Mouse (Mus musculus) gonadal fat pad, adult 2 months (tissue): ENCODE measurements around the gene Sestd1. TPM values are rescaled to one million over a fixed set of nuclear protein-coding genes. Genes with fewer than 3 reads are reported as not detected.

ENCODE experiments used
- DNase-seq: peaks from one replicate; pipeline ENCODE4 v3.0.0-alpha.2; 2012; ENCODE audit warnings: low read depth
- polyA plus RNA-seq: library from polyadenylated mRNA; depleted of rRNA; stranded (reverse); fragments of >200 nt; gene quantifications from 2 replicates; pipeline ENCODE4 v1.2.3, GENCODE M21; 2012; rRNA removed

Gene Sestd1
- polyA plus RNA-seq: 21.8 and 24.6 TPM in 2 replicates

- no peak for DNase-seq
These were observed at the start of gene Sestd1 for GRCm38 (mm10) chr2:77280512-77281409. Sestd1 (minus strand) TSS chr2:77280592.

- no peak for DNase-seq
These were observed 46.9 kb upstream of the Sestd1 start for GRCm38 (mm10) chr2:77327246-77327645.

- DNase-seq: no peak
These were observed 43.3 kb upstream of the Sestd1 start for GRCm38 (mm10) chr2:77323739-77324138.

- no peak for DNase-seq
These were observed 42.8 kb upstream of the Sestd1 start for GRCm38 (mm10) chr2:77323156-77323555.

GRCm38 (mm10) chr2:77319196-77319595, 38.8 kb upstream of the Sestd1 start:
- DNase-seq: no peak

GRCm38 (mm10) chr2:77316961-77317360, 36.6 kb upstream of the Sestd1 start:
- DNase-seq: no peak

GRCm38 (mm10) chr2:77313846-77314245, 33.5 kb upstream of the Sestd1 start:
- DNase-seq: no peak

GRCm38 (mm10) chr2:77312616-77313015, 32.2 kb upstream of the Sestd1 start:
- DNase-seq: no peak

- no peak for DNase-seq
These were observed 28.9 kb upstream of the Sestd1 start for GRCm38 (mm10) chr2:77309313-77309712.

GRCm38 (mm10) chr2:77304494-77304893, 24.1 kb upstream of the Sestd1 start:
- no peak for DNase-seq

GRCm38 (mm10) chr2:77303716-77304115, 23.3 kb upstream of the Sestd1 start:
- no peak for DNase-seq

GRCm38 (mm10) chr2:77302655-77303348, 22.4 kb upstream of the Sestd1 start:
- no peak for DNase-seq

GRCm38 (mm10) chr2:77301687-77302389, 21.4 kb upstream of the Sestd1 start:
- no peak for DNase-seq

GRCm38 (mm10) chr2:77289701-77290100, 9.3 kb upstream of the Sestd1 start:
- no peak for DNase-seq

GRCm38 (mm10) chr2:77286755-77287154, 6.4 kb upstream of the Sestd1 start:
- DNase-seq: no peak

GRCm38 (mm10) chr2:77284281-77284899, 4.0 kb upstream of the Sestd1 start:
- DNase-seq: no peak

- DNase-seq: no peak
These were observed 406 bp downstream of the Sestd1 start for GRCm38 (mm10) chr2:77279861-77280511.

- DNase-seq: no peak
These were observed 3.1 kb downstream of the Sestd1 start for GRCm38 (mm10) chr2:77277272-77277671.

- no peak for DNase-seq
These were observed 4.5 kb downstream of the Sestd1 start for GRCm38 (mm10) chr2:77275851-77276250.

GRCm38 (mm10) chr2:77274976-77275641, 5.3 kb downstream of the Sestd1 start:
- DNase-seq: no peak

GRCm38 (mm10) chr2:77272953-77273352, 7.4 kb downstream of the Sestd1 start:
- DNase-seq: no peak
